Mouse (Mus musculus) cerebellum, adult 2 months (tissue): ENCODE results near the gene Frem1.

ENCODE experiments used
- CTCF ChIP-seq: fragments of 200-500 bp; IDR thresholded peaks from 2 replicates; pipeline ENCODE4 v1.5.1; 2011; ENCODE audit warnings: low read depth, mild to moderate bottlenecking, control low read depth, low read length, moderate library complexity, borderline replicate concordance; ENCODE audit not compliant: insufficient read depth
- POLR2A ChIP-seq: fragments of 200-500 bp; IDR thresholded peaks from 2 replicates; pipeline ENCODE4 v1.6.1; 2011; ENCODE audit warnings: low read length, control low read depth, borderline replicate concordance; ENCODE audit not compliant: insufficient read depth

GRCm38 (mm10) chr4:82870931-82871330 lies 181.2 kb downstream of the Frem1 start:
- TF ChIP-seq CTCF (no peak), POLR2A (no peak)
